Mouse (Mus musculus) midbrain, embryonic 16.5 days (tissue): ENCODE data around the gene Inafm2. TPM values are rescaled to one million over a fixed set of nuclear protein-coding genes. Genes with fewer than 3 reads are reported as not detected.
A peak's percentile ranks its signal among the peaks of the same experiment; 100 is the strongest.

Source experiments
- ATAC-seq: fragments of 200-750 bp; cut with Nextera tagmentation; 2 replicates; pipeline ENCODE4 v1.8.0; 2017; ENCODE audit warnings: moderate TSS enrichment
- H3K27ac ChIP-seq: fragments of 300-500 bp; sonication (generic); 2 replicates; pipeline ENCODE4 v1.5.1; 2014; ENCODE audit warnings: mild to moderate bottlenecking, low read length, mixed read lengths
- H3K27me3 ChIP-seq: fragments of 300-500 bp; sonication (generic); 2 replicates; pipeline ENCODE4 v1.6.1; 2014; ENCODE audit warnings: low read depth, low read length, mixed read lengths; ENCODE audit not compliant: control insufficient read depth, insufficient read depth
- H3K36me3 ChIP-seq: fragments of 300-500 bp; sonication (generic); 2 replicates; pipeline ENCODE4 v1.6.1; 2014; ENCODE audit warnings: mild to moderate bottlenecking, low read length, moderate library complexity, mixed read lengths; ENCODE audit not compliant: control insufficient read depth, insufficient read depth
- H3K4me1 ChIP-seq: fragments of 300-500 bp; sonication (generic); 2 replicates; pipeline ENCODE4 v1.6.1; 2014; ENCODE audit warnings: mild to moderate bottlenecking, low read length, mixed read lengths; ENCODE audit not compliant: control insufficient read depth, insufficient read depth
- H3K4me2 ChIP-seq: fragments of 300-500 bp; sonication (generic); 2 replicates; pipeline ENCODE4 v1.6.1; 2014; ENCODE audit warnings: mild to moderate bottlenecking, low read length, mixed read lengths
- H3K4me3 ChIP-seq: fragments of 300-500 bp; sonication (generic); 2 replicates; pipeline ENCODE4 v1.5.1; 2014; ENCODE audit warnings: low read depth, mild to moderate bottlenecking, low read length, moderate library complexity, mixed read lengths
- H3K9ac ChIP-seq: fragments of 300-500 bp; sonication (generic); 2 replicates; pipeline ENCODE4 v1.6.1; 2014; ENCODE audit warnings: low read depth, low read length, mixed read lengths
- H3K9me3 ChIP-seq: fragments of 300-500 bp; sonication (generic); replicated peaks from 2 replicates; pipeline ENCODE4 v1.6.1; 2014; ENCODE audit warnings: mild to moderate bottlenecking, low read length, mixed read lengths; ENCODE audit not compliant: control insufficient read depth, poor library complexity, severe bottlenecking
- WGBS: fragments of 180-500 bp; shearing (Covaris S2); extraction: QIAGEN DNeasy Blood & Tissue Kit; methylation state at CpG from one replicate; pipeline ENCODE4 v1.1.7; 2014; 5-methylcytosine and 5-hydroxymethylcytosine counted together
- polyA plus RNA-seq: library from polyadenylated mRNA; unstranded; fragments of >200 nt; fragmentation: Nextera tagmentation; extraction: Ambion mirVana; gene quantifications from 2 replicates; pipeline ENCODE4 v1.2.1, GENCODE M21; 2015

Inafm2 gene
- polyA plus RNA-seq, 1 experiment from 2014 or later, result 17.9 TPM

- peaks cover 32% of the 10 kb centered on the region for H3K4me1 ChIP-seq
- H3K9ac ChIP-seq, result peak overlapping the region; percentile 48
- H3K4me2 ChIP-seq, result peak overlapping the region; percentile 64
- no peaks in the 10 kb centered on the region for H3K36me3 ChIP-seq
- peak overlapping the region; percentile 39 for H3K4me3 ChIP-seq
- no peak overlapping the region for H3K27ac ChIP-seq
- ATAC-seq, result peak; percentile 14; the same call in 1 of the 2 replicates
- H3K9me3 ChIP-seq, result no peaks in the 10 kb centered on the region
- H3K27me3 ChIP-seq, result peaks cover 88% of the 10 kb centered on the region
- WGBS, result under 1% methylated on average over 90 of the region's 93 CpGs
Observed at GRCm38 (mm10) chr2:118702883-118703761, 42.4 kb upstream of the Inafm2 start.

GRCm38 (mm10) chr2:118703913-118704730, 41.4 kb upstream of the Inafm2 start, which contains the start of gene Ankrd63:
Gene Ankrd63, minus strand, starts transcription at chr2:118703963.
- H3K9me3 ChIP-seq, result no peaks in the 10 kb centered on the region
- H3K27me3 ChIP-seq, result peaks cover 94% of the 10 kb centered on the region
- peaks cover 32% of the 10 kb centered on the region for H3K4me1 ChIP-seq
- H3K4me2 ChIP-seq, result peak within 1 kb of the TSS; percentile 64
- no peak for ATAC-seq
- no peaks in the 10 kb centered on the region for H3K36me3 ChIP-seq
- H3K4me3 ChIP-seq, result peak within 1 kb of the TSS; percentile 39
- H3K27ac ChIP-seq, result no peak within 1 kb of the TSS
- H3K9ac ChIP-seq, result peak within 1 kb of the TSS; percentile 48
- under 1% methylated on average over 44 of the region's 50 CpGs for WGBS

- H3K4me2 ChIP-seq, result no peak overlapping the region
- peaks cover 31% of the 10 kb centered on the region for H3K4me1 ChIP-seq
- no peak overlapping the region for H3K4me3 ChIP-seq
- no peaks in the 10 kb centered on the region for H3K36me3 ChIP-seq
- H3K9ac ChIP-seq, result no peak overlapping the region
- WGBS, result 4% methylated on average over 6 of the region's 6 CpGs
- no peaks in the 10 kb centered on the region for H3K9me3 ChIP-seq
- peaks cover 89% of the 10 kb centered on the region for H3K27me3 ChIP-seq
- H3K27ac ChIP-seq, result no peak overlapping the region
- no peak for ATAC-seq
Observed at GRCm38 (mm10) chr2:118706436-118706835, 39.1 kb upstream of the Inafm2 start.

- whole genome bisulfite sequencing, result 79% methylated on average over 4 of the region's 4 CpGs
- Histone ChIP-seq H3K27me3 (peaks cover 86% of the 10 kb centered on the region), H3K9me3 (no peaks in the 10 kb centered on the region), H3K4me3 (no peak overlapping the region), H3K9ac (no peak overlapping the region), H3K4me2 (no peak overlapping the region), H3K4me1 (peaks cover 22% of the 10 kb centered on the region), H3K27ac (no peak overlapping the region), H3K36me3 (no peaks in the 10 kb centered on the region)
- no peak for ATAC-seq
Observed at GRCm38 (mm10) chr2:118708472-118708871, 37.1 kb upstream of the Inafm2 start.

GRCm38 (mm10) chr2:118709655-118710221, 35.8 kb upstream of the Inafm2 start:
- H3K9me3 ChIP-seq, result no peaks in the 10 kb centered on the region
- no peak for ATAC-seq
- H3K4me2 ChIP-seq, result no peak overlapping the region
- peaks cover 19% of the 10 kb centered on the region for H3K4me1 ChIP-seq
- no peak overlapping the region for H3K9ac ChIP-seq
- H3K36me3 ChIP-seq, result no peaks in the 10 kb centered on the region
- no peak overlapping the region for H3K4me3 ChIP-seq
- peaks cover 73% of the 10 kb centered on the region for H3K27me3 ChIP-seq
- 51% methylated on average over 4 of the region's 4 CpGs for WGBS
- H3K27ac ChIP-seq, result no peak overlapping the region

GRCm38 (mm10) chr2:118711038-118711494, 34.5 kb upstream of the Inafm2 start:
- Histone ChIP-seq H3K27ac (no peak overlapping the region; the same call in 1 of the 2 replicates), H3K4me1 (peaks cover 20% of the 10 kb centered on the region), H3K4me3 (peak overlapping the region; percentile 42), H3K27me3 (peaks cover 60% of the 10 kb centered on the region), H3K9me3 (no peaks in the 10 kb centered on the region), H3K36me3 (no peaks in the 10 kb centered on the region), H3K4me2 (peak overlapping the region; percentile 89), H3K9ac (peak overlapping the region; percentile 59)
- under 1% methylated on average over 36 of the region's 36 CpGs for WGBS
- peak; percentile 73 for ATAC-seq

GRCm38 (mm10) chr2:118713631-118714030, 31.9 kb upstream of the Inafm2 start:
- H3K4me3 ChIP-seq, result no peak overlapping the region
- no peaks in the 10 kb centered on the region for H3K9me3 ChIP-seq
- H3K9ac ChIP-seq, result no peak overlapping the region
- no peak overlapping the region for H3K27ac ChIP-seq
- H3K4me1 ChIP-seq, result peaks cover 18% of the 10 kb centered on the region
- no peak overlapping the region for H3K4me2 ChIP-seq
- WGBS, result 93% methylated on average over 6 of the region's 6 CpGs
- peaks cover 37% of the 10 kb centered on the region for H3K27me3 ChIP-seq
- H3K36me3 ChIP-seq, result no peaks in the 10 kb centered on the region
- no peak for ATAC-seq

GRCm38 (mm10) chr2:118714230-118714629, 31.3 kb upstream of the Inafm2 start:
- ATAC-seq, result peak; percentile 69
- Histone ChIP-seq H3K36me3 (no peaks in the 10 kb centered on the region), H3K4me1 (peaks cover 18% of the 10 kb centered on the region), H3K9me3 (no peaks in the 10 kb centered on the region), H3K4me2 (0 out of 2 replicates have a peak overlapping the region, but pooled peaks have one; percentile 19), H3K27ac (peak overlapping the region; percentile 31; the same call in 1 of the 2 replicates), H3K4me3 (no peak overlapping the region), H3K27me3 (peaks cover 32% of the 10 kb centered on the region), H3K9ac (no peak overlapping the region)
- WGBS, result 29% methylated on average over 4 of the region's 4 CpGs
